Mouse (Mus musculus) WW6 (cell line): ENCODE data around the gene Pgbd5.

Experiments
- DNase-seq: peaks from one replicate; pipeline ENCODE4 v3.0.0-alpha.2; 2013; ENCODE audit warnings: low read depth, low spot score

Gene Pgbd5

DNA sequence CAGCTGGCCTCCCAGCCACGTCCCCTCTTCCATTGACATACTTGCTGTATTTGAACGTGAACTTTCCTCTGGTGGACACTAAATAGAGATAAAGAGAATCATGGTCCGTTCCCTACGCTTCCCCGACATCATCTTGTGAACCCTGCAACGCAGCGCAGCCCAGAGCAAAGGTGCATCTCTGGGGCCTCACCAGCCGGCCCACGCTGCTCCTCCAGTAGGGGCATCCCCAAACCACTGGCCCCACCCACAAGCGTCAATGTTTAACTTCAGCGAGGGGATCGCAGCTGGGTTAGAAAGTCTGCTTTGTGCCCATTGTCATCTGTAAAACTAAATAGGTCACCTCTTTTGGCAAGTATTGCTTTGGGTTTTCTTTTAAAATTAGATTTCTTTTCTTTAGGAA lies 95.5 kb downstream of the Pgbd5 start:
- no peak for DNase-seq

- DNase-seq, result no peak
Measured at GRCm38 (mm10) chr8:124343151-124343550, 96.3 kb downstream of the Pgbd5 start.

- no peak for DNase-seq
Measured at GRCm38 (mm10) chr8:124340360-124341068, 98.9 kb downstream of the Pgbd5 start.

DNA sequence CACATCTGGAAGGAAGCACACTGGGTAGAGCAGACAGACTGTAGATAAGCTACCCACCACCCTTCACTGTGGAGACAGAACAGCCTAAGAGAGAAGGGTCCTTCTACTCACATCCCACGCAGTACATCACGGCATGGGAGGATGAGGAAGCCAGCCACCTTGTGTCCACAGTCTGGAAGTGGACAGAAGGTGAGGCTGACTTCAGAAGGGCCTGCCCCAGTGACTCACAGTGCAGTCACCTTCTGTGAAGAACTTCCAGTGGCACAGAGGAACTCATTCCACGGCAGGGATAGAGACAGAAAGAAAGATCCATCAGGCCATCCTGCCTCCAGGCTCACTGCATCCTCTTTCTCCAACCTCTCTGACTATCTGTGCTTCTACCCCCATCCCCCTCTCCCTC lies 99.7 kb downstream of the Pgbd5 start:
- DNase-seq, result no peak

GRCm38 (mm10) chr8:124336302-124336701 lies 103.2 kb downstream of the Pgbd5 start:
- DNase-seq, result no peak

DNA sequence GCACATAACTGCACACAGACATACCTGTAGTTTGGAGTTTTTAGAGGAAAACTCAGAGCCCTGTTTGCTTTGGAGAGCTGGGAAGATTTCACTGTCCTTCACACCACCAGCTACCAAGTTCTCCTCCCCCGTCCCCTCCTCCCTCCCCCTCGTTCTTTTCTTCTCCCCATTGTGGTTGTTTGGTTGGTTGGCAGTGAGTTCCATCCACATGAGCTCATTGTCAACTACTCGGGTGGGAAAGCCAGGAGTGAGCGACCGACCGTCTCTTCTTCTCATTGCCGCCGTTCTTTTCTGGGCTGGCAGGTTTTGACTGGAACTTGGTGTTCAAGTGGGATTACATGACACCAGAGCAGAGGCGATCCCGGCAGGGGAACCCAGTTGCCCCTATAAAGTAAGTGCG lies 107.8 kb downstream of the Pgbd5 start:
- DNase-seq, result no peak

DNA sequence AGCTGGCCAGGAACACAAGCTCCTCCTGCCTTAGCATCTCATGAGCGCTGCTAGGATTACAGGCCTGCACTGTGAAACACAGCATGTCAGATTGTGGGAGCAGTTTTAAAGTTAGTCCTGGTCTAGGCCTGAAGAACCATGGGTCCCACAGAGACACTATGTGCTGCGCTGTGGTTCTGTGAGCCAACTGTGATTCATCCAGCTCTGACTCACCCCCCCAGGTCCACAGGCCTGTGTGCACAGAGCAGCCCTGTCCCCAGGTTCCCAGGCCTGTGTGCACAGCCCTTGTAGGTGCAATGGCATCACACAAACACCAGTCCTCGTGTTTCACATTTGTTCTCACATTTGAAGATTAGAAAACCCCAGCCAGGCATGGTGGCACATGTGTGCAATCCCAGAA lies 108.4 kb downstream of the Pgbd5 start:
- no peak for DNase-seq

DNA sequence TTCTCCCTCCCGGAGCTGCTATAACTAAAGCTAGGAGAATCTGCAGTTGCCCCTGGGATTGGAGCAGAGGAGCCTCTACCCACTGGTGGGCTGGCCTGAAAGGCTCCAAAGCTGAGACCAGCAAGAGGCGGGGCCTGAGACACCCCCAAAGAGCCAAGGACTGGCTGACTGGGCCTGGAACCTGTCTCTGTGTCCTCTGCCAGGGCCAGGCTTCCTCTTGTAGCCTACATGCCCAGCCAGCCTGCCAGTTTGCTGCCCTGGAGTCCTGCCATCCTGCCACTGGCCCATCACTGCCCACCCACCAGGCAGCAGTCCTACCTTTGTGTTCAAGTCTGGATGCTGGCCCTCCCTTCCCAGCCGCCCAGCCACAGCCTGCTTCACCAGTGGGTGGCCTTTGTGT lies 109.0 kb downstream of the Pgbd5 start:
- no peak for DNase-seq

DNA sequence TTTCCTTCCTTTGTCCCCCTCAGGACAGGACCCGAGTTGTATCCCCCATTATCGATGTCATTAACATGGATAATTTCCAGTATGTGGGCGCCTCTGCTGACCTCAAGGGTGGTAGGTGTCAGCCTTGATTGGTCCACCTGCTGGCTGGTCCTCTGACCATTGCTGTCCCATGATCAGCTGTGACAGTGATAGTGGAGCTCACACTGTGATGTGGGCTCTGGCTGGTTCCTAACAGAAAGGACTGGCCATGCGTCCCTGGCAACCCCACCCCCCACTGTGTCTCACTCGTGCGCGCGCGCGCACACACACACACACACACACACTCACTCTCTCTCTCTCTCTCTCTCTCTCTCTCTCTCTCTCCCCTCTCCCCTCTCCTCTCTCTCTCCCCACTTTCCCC lies 109.8 kb downstream of the Pgbd5 start:
- DNase-seq, result no peak

DNA sequence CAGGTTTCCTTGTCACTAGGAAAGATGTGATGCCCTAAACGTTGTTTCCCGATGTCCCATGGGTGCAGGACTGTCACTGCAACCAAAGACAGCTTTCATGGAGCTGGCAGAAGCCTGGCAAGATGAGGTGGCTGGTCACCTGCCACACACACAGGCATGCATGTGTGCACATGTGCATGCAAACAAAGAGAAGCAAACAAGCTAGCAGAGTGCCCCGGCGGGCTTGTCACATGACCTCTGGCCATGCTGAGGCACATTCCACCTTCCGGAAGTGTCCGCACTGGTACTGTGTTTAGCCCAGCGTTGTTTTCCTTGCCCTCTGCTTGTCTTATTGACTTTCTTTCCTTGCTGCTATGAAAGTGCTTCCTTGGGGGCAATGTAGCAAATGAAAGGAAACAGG lies 111.2 kb downstream of the Pgbd5 start:
- no peak for DNase-seq

DNA sequence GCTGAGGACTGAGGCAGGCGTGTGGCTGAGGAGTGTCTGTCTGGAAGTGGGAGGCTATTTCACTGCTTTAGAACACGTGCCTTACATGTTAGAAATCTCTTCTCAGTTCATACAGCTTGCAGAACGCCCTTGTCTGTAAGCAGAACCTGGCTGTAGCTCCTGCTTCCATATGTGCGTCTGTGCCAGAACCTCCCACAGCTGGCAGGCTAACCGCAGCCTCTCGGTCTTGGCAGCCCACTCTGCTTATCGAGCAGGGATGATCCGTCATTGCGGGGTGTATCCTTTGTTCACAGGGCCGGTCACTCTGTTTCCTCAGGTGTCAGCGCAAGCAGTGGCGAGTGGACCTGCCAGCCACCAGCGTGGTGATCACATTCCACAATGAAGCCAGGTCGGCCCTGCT lies 116.1 kb downstream of the Pgbd5 start:
- DNase-seq, result no peak

DNA sequence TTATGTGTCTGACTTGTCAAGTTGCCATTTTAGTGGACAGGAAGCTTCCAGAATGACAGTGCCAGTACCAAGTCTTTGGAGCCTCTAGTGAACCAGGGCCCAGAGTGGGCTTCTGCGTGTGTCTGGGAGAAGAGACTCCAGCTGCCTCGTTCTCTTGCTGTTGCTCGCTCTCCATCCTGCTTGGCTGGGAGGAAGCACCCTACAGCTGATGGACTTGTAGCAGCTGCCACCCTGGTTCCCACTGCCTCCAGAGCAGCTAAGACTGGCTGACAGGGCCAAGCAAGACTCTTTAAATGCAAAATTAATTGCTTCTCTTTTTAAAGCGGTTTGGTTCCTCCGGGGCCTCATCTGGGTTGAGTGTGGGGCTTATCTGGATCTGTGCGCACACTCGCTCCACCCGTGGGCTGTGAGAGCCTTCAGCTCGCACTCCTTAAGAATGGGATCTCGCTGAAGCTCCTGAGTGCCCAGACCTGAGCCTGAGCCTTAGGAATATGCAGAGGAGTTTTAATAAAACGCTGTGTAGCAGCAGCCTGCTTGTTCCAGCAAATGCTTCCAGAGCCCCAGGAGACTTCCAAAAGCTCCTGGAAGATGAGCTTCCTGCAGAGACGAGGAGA lies 118.1 kb downstream of the Pgbd5 start:
- no peak for DNase-seq

- DNase-seq, result no peak
Measured at GRCm38 (mm10) chr8:124319316-124319652, 120.2 kb downstream of the Pgbd5 start.
